Mouse (Mus musculus) heart, embryonic 14.5 days (tissue): ENCODE measurements at regions not wholly inside any gene's neighbourhood (a gene's known extent, or its start where the extent isn't known, plus 50 kb on each side); places are given as distances from the start of the nearest gene placed in this dataset.
A peak's percentile ranks its signal among the peaks of the same experiment; 100 is the strongest.

Experiments
- ATAC-seq: fragments of 200-750 bp; cut with Nextera tagmentation; 2 replicates; pipeline ENCODE4 v1.8.0; 2017; ENCODE audit warnings: low read depth, moderate TSS enrichment; ENCODE audit not compliant: insufficient number of reproducible peaks, insufficient read depth, low FRiP score
- H3K27ac ChIP-seq, 2 experiments: fragments of 200-500 bp in 1 of 2; fragments of 300-500 bp in 1 of 2; sonication (generic) in 1 of 2; replicated peaks in 1 of 2; 2 replicates each; pipeline ENCODE4 v1.5.1; 2012 to 2014; ENCODE audit warnings: low read depth in 2 of 2, low read length in 2 of 2, control low read depth in 1 of 2, mild to moderate bottlenecking in 1 of 2, mixed read lengths in 1 of 2; ENCODE audit not compliant: control insufficient read depth in 1 of 2, insufficient read depth in 1 of 2
- H3K27me3 ChIP-seq: fragments of 300-500 bp; sonication (generic); 2 replicates; pipeline ENCODE4 v1.6.1; 2014; ENCODE audit warnings: mild to moderate bottlenecking, low read length, control low read depth; ENCODE audit not compliant: control insufficient read depth, insufficient read depth
- H3K36me3 ChIP-seq: fragments of 300-500 bp; sonication (generic); 2 replicates; pipeline ENCODE4 v1.6.1; 2014; ENCODE audit warnings: mild to moderate bottlenecking, control low read depth, low read length, mixed read lengths; ENCODE audit not compliant: control insufficient read depth, insufficient read depth
- H3K4me1 ChIP-seq, 2 experiments: fragments of 200-500 bp in 1 of 2; fragments of 300-500 bp in 1 of 2; sonication (generic) in 1 of 2; 2 replicates each; pipeline ENCODE4 v1.6.1; 2012 to 2014; ENCODE audit warnings: low read length in 2 of 2, control low read depth in 1 of 2, mixed read lengths in 1 of 2; ENCODE audit not compliant: control insufficient read depth in 2 of 2, insufficient read depth in 2 of 2
- H3K4me2 ChIP-seq: fragments of 300-500 bp; sonication (generic); 2 replicates; pipeline ENCODE4 v1.6.1; 2014; ENCODE audit warnings: mild to moderate bottlenecking, low read length
- H3K4me3 ChIP-seq, 2 experiments: fragments of 200-500 bp in 1 of 2; fragments of 300-500 bp in 1 of 2; sonication (generic) in 1 of 2; 2 replicates each; pipeline ENCODE4 v1.5.1; 2012 to 2014; ENCODE audit warnings: low read length in 2 of 2, mild to moderate bottlenecking in 2 of 2, control low read depth in 1 of 2, low read depth in 1 of 2, moderate library complexity in 1 of 2; ENCODE audit not compliant: control insufficient read depth in 1 of 2, insufficient read depth in 1 of 2
- H3K9ac ChIP-seq: fragments of 300-500 bp; sonication (generic); 2 replicates; pipeline ENCODE4 v1.6.1; 2014; ENCODE audit warnings: mild to moderate bottlenecking, low read length
- H3K9me3 ChIP-seq: fragments of 300-500 bp; sonication (generic); 2 replicates; pipeline ENCODE4 v1.6.1; 2016; ENCODE audit warnings: low read length, control low read depth; ENCODE audit not compliant: control insufficient read depth
- WGBS: fragments of 180-500 bp; shearing (Covaris S2); extraction: QIAGEN DNeasy Blood & Tissue Kit; methylation state at CpG from one replicate; pipeline ENCODE4 v1.1.7; 2014; 5-methylcytosine and 5-hydroxymethylcytosine counted together

DNA sequence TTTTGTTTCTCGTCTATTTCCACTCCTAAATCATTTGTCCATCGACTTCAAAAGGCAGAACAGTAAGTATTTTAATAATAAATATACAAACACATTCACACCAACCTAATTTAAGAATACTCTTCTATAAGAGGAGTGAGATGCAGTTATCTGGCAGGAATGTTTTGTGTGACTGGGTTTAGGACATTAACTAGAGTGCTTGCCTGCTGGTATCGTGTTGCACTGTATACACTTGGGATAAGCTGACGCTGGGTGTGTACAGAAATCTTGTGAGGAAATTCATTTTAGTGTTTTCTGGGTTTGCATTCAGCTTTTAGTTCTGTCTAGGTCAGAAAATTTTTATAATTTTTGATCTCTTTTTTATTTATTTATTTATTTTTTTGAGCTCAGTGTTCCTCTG lies 331.8 kb upstream of the Zfp507 start:
- H3K9ac ChIP-seq: no peak overlapping the region
- no peak overlapping the region for H3K27ac ChIP-seq
- WGBS: 67% methylated on average over 4 of the region's 4 CpGs
- H3K4me1 ChIP-seq: peaks cover 6 to 9% of the 10 kb centered on the region in 2 experiments; a peak in 3 of 4 replicates
- no peaks in the 10 kb centered on the region for H3K36me3 ChIP-seq
- no peaks in the 10 kb centered on the region for H3K9me3 ChIP-seq
- H3K4me2 ChIP-seq: no peak overlapping the region
- H3K4me3 ChIP-seq: no peak overlapping the region
- ATAC-seq: no peak
- no peaks in the 10 kb centered on the region for H3K27me3 ChIP-seq

DNA sequence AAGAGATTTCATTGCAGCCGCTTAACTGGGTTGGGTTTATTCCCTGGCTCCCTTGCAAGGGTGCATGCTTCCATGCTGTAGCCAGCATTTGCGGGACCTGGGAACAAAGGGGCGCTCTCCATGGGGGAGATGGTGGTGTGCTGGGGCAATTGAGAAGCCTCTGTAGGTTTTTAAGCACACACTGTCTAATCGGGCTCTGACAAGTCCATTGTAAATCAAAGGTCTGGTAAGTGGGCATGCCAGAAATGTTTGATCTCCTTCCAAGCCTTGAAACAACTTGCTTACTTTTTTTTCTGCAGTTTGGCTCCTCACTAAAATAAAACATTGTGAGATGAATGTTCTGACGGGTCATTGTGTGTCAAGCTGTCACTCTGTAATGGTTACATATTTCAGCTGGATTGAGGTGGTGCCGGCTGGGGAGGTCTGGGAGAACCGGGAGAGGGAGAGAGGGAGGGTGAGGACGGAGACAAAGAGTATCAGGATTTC lies 330.9 kb upstream of the Zfp507 start:
- Histone ChIP-seq H3K9me3 (no peaks in the 10 kb centered on the region), H3K27me3 (no peaks in the 10 kb centered on the region), H3K4me3 (no peak overlapping the region), H3K27ac (peak overlapping the region; percentile 17 to 62; a peak in 2 of 4 replicates), H3K4me1 (peaks cover 6 to 9% of the 10 kb centered on the region in 2 experiments; a peak in 3 of 4 replicates), H3K4me2 (peak overlapping the region; percentile 35), H3K9ac (no peak overlapping the region), H3K36me3 (no peaks in the 10 kb centered on the region)
- no peak for ATAC-seq
- WGBS: 11% methylated on average over 8 of the region's 8 CpGs

DNA sequence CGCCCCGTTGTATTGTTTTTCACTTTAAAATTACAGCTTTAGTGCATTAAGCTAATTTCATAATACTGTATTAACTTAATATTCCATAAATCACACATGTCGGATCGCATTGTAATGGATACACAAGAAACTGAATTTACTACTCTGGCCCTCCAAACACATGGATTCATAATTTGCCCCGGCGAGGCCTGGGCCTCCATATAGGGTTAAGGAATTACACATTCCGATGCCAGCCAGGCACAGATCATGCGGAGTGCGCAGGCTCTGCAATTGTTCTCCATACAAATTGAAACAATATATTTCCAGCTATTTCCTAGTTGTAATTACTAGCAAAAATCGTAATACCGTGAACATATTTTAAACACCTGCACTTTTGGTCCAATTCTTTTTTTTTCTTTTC lies 330.2 kb upstream of the Zfp507 start:
- WGBS: 89% methylated on average over 11 of the region's 11 CpGs
- H3K27ac ChIP-seq: no peak overlapping the region
- H3K9me3 ChIP-seq: no peaks in the 10 kb centered on the region
- no peaks in the 10 kb centered on the region for H3K27me3 ChIP-seq
- no peak overlapping the region for H3K4me2 ChIP-seq
- peaks cover 6 to 9% of the 10 kb centered on the region in 2 experiments; a peak in 3 of 4 replicates for H3K4me1 ChIP-seq
- no peak for ATAC-seq
- no peak overlapping the region for H3K9ac ChIP-seq
- H3K36me3 ChIP-seq: no peaks in the 10 kb centered on the region
- H3K4me3 ChIP-seq: no peak overlapping the region

DNA sequence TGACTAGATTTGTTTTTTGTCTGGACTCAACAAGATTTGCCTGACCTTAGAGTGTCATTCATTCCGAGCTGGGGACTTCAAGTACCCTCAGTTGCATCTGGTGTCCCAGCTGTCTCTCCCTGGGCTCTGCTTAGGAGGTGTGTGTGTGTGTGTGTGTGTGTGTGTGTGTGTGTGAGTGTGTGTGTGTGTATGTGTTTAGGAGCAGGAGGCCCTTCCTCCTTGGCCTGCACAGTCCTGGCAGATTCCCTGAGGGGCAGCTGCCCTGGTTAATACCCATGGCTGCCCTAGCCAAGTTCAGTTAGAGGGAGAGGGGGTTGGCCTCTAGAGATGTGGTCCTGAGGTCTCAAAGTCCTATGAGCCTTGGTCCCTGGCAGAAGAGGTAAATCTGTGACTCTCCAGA lies 329.8 kb upstream of the Zfp507 start:
- Histone ChIP-seq H3K9me3 (no peaks in the 10 kb centered on the region), H3K4me2 (no peak overlapping the region), H3K4me3 (no peak overlapping the region), H3K4me1 (peaks cover 6 to 9% of the 10 kb centered on the region in 2 experiments; a peak in 3 of 4 replicates), H3K36me3 (no peaks in the 10 kb centered on the region), H3K9ac (no peak overlapping the region), H3K27me3 (no peaks in the 10 kb centered on the region), H3K27ac (no peak overlapping the region)
- WGBS: 74% methylated on average over 1 of the region's 1 CpGs
- ATAC-seq: no peak

DNA sequence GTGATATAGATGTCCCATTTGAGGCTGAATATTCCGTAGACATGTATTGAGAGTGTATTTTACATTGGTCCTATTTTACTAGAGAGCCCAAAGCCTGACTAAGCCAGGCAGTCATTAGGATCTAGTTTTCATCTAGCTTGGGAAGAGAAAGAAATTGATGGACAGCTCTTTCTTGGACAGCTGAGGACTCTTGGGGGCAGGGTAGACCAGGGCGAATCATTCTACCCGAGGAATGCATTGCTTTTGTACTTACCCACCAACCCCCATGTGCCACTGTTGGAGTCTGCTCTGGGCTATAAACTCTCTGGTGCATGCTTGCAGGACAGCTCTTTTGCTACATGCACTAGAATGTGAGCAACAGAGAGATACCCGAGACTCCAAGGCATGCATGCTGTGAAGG lies 294.3 kb upstream of the Zfp507 start:
- H3K4me3 ChIP-seq: no peak overlapping the region

DNA sequence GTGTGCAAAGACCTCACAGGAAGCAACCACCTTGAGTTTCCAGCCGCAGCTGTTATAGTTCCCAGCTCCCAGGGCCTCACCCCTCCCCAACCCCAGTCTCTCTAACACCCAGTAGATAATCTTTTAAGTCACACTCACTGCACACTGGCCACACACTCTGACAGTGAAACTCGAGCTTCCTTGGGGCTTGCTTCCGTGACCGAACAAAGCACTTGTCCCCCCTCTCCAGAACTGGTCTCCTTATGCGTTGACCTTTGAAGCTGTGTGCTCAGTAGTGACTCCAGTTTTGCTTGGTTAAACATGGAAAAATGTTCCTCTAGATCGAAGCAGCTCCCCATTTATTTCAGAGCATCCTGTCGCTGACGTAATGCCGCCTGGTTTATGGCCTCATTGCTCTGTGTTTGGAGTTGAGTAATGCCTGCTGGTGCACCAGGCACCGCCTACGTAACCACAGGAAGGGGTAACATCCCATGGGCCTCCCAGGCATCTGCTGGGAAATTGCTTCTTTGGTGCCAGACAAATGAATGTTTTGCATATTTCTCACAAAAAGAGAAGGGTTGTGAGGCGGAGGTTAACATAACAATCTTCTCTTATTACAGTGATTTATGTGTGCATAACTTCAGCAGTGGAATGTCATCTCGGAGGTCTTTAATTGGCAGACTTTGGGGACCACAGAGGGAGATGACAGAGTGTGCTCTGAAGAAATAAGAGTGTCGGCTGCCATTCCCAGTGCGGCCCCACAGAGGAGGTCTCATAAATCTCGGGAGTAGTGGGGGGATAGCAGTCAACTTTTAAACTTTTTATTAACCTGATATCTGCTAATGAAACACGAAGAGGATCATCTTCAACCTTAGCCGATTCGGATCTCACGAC lies 292.7 kb upstream of the Zfp507 start:
- ATAC-seq: no peak
- Histone ChIP-seq H3K9ac (no peak overlapping the region), H3K9me3 (no peaks in the 10 kb centered on the region), H3K4me3 (no peak overlapping the region), H3K4me1 (peaks cover 5 to 6% of the 10 kb centered on the region in 2 experiments; a peak in 3 of 4 replicates), H3K36me3 (no peaks in the 10 kb centered on the region), H3K27me3 (no peaks in the 10 kb centered on the region), H3K4me2 (no peak overlapping the region), H3K27ac (no peak overlapping the region)
- WGBS: 80% methylated on average over 20 of the region's 20 CpGs

More for the DNA sequence above, 294.3 kb upstream of the Zfp507 start:
- ATAC-seq: no peak
- Histone ChIP-seq H3K27me3 (no peaks in the 10 kb centered on the region), H3K4me1 (no peaks in the 10 kb centered on the region), H3K4me2 (no peak overlapping the region), H3K9ac (no peak overlapping the region), H3K9me3 (no peaks in the 10 kb centered on the region), H3K27ac (no peak overlapping the region), H3K36me3 (no peaks in the 10 kb centered on the region)
- 83% methylated on average over 4 of the region's 4 CpGs for WGBS

DNA sequence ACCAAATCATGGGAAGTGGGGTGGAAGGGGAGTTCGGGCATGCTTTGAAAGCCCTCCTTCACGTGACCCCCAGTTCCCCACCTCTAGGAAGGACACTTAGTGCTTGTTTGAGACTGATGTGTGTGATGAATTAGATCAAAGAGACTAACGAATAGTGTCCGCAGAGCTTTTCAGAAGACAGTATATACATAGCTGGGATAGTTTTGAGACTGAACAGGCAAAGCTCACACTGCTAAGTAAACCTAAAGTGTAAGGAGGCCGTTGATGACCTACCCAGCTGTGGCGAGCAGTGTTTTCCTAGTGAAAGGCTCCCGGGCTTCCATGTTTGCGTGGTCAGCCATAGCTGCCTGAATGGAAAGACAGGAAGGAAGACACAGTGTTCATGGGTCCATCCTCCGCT lies 288.3 kb upstream of the Zfp507 start:
- WGBS: 72% methylated on average over 9 of the region's 9 CpGs
- Histone ChIP-seq H3K36me3 (no peaks in the 10 kb centered on the region), H3K9ac (no peak overlapping the region), H3K4me3 (no peak overlapping the region), H3K4me1 (peaks cover 6 to 9% of the 10 kb centered on the region in 2 experiments), H3K27ac (no peak overlapping the region), H3K4me2 (no peak overlapping the region), H3K27me3 (no peaks in the 10 kb centered on the region), H3K9me3 (no peaks in the 10 kb centered on the region)
- no peak for ATAC-seq
